Mouse (Mus musculus): ENCODE data around the gene Serinc1. TPM values are rescaled to one million over a fixed set of nuclear protein-coding genes. Genes with fewer than 3 reads are reported as not detected.

Serinc1 gene
- polyA plus RNA-seq (2012; ENCODE audit: insufficient read depth, insufficient read length, low replicate concordance, missing spikeins) = 179 and 1,210 TPM in 2 replicates

DNA sequence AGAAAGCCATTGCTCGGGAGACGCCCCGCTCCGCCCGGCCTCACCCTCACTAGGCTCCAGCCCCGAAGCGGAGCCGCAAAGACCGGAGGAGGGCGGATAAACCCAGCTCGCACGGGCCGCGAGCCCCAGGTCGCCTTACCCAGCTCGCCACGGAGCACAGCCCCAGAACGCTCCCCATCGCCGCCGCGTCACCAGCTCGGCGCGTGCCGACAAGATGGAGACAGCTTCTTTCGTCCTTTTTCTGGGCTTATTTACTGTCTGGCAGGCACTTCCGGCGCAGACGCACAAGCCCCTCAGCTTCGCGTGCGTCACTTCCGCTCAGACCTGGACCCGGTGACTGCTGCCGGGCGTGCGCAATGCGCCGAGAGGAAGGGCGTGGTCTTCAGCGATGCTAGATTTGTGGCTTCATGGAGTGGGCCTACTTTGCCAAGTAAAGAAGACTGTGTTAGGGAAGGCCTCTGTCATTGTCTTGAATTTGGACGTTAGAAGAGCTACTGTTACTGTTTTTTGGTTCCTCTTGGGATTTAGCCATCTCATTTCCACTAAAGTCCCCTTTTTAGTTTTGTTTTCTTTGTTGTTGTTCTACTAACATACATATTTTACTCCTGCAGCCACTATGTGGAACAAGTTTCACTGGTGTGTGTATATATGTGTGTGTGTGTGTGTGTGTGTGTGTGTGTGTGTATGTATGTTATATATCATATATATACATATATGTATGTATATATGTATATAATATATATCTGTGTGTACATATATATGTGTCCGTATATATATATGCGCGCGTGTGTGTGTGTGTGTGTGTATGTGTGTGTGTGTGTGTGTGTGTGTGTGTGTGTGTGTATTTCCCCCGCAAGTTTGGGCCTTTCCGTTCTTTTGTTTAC lies at the start of gene Serinc1:
TSS of gene Serinc1 (minus strand) at position 313 of the 884 bp plus-strand sequence.
- TF ChIP-seq POLR2A (IDR thresholded peaks at IDR 0.05; ENCODE audit: insufficient read depth, low read depth, low read length) (peak; percentile 72; the same call in 1 of the 2 replicates), CTCF (IDR thresholded peaks at IDR 0.05; ENCODE audit: insufficient read depth, low read depth, low read length) (no peak)
- Histone ChIP-seq H3K4me1 (ENCODE audit: control insufficient read depth, insufficient read depth, low read length) (no peaks in the 10 kb centered on the region), H3K4me3 (ENCODE audit: insufficient read depth, low read depth, low read length) (peak within 1 kb of the TSS; percentile 70), H3K27ac (ENCODE audit: insufficient read depth, low read depth, low read length) (peak within 1 kb of the TSS; percentile 65)
- WGBS = 12% methylated on average over 49 of the region's 49 CpGs

DNA sequence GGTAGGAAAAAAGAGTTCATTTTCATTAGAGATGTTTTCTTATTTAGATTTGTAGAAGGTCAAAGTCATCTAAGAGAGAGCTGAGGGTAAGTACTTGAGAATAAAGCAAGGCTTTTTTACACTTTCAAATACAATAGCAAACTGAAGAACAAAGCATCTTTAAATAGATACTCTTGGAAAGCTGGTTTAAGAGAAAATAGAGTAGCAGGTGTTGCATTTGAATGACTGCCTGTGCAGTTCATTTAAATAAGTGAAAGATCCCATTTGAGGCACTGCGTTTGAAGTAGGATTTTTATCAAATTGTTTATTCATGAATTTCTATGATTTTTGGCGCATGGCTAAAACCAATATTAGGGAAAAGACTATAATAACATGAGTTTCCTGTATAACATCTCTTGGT lies 44.4 kb upstream of the Serinc1 start:
- no peak overlapping the region for H3K4me3 ChIP-seq (ENCODE audit: insufficient read depth, low read depth, low read length)
- H3K4me1 ChIP-seq (ENCODE audit: control insufficient read depth, insufficient read depth, low read length) = no peaks in the 10 kb centered on the region
- TF ChIP-seq POLR2A (IDR thresholded peaks at IDR 0.05; ENCODE audit: insufficient read depth, low read depth, low read length) (no peak), CTCF (IDR thresholded peaks at IDR 0.05; ENCODE audit: insufficient read depth, low read depth, low read length) (no peak)
- WGBS = 57% methylated on average over 2 of the region's 2 CpGs
- H3K27ac ChIP-seq (ENCODE audit: insufficient read depth, low read depth, low read length) = no peak overlapping the region

DNA sequence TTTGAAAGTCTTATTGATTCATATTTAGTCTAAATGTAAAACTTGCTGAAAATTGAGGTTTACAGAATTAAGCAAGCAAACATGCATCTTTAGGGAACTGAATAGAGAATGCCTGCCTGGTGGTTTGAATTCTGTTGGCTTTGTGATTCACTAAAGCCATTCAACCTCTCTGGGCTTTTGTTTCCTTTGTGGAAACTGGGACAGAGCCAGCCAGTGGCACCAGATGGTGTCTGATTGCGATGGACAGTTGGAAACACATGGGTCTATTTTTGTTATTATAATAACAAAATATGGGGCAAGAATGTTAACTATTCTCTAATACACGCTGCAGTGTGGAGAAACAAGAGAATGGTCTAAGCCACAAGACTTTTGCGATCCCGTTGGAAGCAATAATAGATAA lies 39.8 kb upstream of the Serinc1 start:
- Histone ChIP-seq H3K27ac (ENCODE audit: insufficient read depth, low read depth, low read length) (no peak overlapping the region), H3K4me3 (ENCODE audit: insufficient read depth, low read depth, low read length) (no peak overlapping the region), H3K4me1 (ENCODE audit: control insufficient read depth, insufficient read depth, low read length) (no peaks in the 10 kb centered on the region)
- 37% methylated on average over 4 of the region's 4 CpGs for WGBS
- TF ChIP-seq CTCF (IDR thresholded peaks at IDR 0.05; ENCODE audit: insufficient read depth, low read depth, low read length) (no peak), POLR2A (IDR thresholded peaks at IDR 0.05; ENCODE audit: insufficient read depth, low read depth, low read length) (no peak)

DNA sequence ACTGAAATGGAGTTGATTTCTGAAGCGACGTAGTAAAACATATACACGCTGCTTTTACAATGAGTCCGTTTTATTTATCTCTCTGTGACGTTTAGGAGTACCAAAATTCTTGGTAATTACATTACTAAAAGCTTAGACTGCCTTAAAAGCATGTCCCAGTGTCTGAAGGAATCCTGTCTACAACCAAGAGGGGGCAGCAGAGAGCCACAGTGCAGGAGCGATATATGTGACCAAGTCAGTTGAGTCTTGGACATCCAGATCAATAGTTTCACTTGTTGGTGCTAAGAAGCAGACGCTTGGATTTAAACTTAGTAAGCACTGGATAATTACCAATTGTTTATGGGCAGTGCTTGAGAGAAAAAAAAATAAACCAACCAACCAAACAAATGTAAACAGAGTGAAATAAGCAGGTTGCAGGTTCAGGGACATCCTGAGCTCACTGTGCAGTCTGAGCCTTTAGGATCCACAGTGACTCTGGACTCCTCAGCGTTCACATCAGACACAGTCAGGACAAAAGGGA lies 38.9 kb upstream of the Serinc1 start:
- no peak for TF ChIP-seq CTCF (IDR thresholded peaks at IDR 0.05; ENCODE audit: insufficient read depth, low read depth, low read length)
- TF ChIP-seq POLR2A (IDR thresholded peaks at IDR 0.05; ENCODE audit: insufficient read depth, low read depth, low read length) = no peak
- Histone ChIP-seq H3K27ac (ENCODE audit: insufficient read depth, low read depth, low read length) (no peak overlapping the region), H3K4me1 (ENCODE audit: control insufficient read depth, insufficient read depth, low read length) (no peaks in the 10 kb centered on the region), H3K4me3 (ENCODE audit: insufficient read depth, low read depth, low read length) (no peak overlapping the region)
- WGBS = 48% methylated on average over 8 of the region's 8 CpGs

GRCm38 (mm10) chr10:57569023-57569931 lies 36.9 kb upstream of the Serinc1 start:
- no peak overlapping the region for H3K4me3 ChIP-seq (ENCODE audit: insufficient read depth, low read depth, low read length)
- H3K27ac ChIP-seq (ENCODE audit: insufficient read depth, low read depth, low read length) = no peak overlapping the region

DNA sequence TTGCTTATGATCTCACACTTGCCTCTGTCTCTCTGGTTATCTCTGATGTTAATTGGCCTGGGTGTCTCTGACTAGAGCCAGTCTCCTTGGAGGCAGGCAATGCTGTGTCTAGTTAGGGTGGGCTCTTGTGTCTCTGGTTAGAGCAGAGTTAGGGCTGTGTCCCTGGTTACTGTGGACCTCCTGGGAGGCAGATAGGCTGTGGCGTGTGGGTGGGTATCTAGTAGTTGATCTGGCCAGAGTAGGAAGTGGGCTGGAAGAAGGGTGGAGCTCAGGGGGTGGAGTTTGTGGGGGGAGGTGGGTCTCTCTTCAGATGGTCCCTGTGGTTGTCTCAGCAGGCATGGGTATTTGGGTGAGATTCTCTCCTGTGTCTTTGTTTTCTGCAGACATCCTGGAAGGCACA lies 33.9 kb upstream of the Serinc1 start:
- Histone ChIP-seq H3K4me3 (ENCODE audit: insufficient read depth, low read depth, low read length) (no peak overlapping the region), H3K27ac (ENCODE audit: insufficient read depth, low read depth, low read length) (no peak overlapping the region), H3K4me1 (ENCODE audit: control insufficient read depth, insufficient read depth, low read length) (no peaks in the 10 kb centered on the region)
- WGBS = 50% methylated on average over 1 of the region's 1 CpGs
- TF ChIP-seq CTCF (IDR thresholded peaks at IDR 0.05; ENCODE audit: insufficient read depth, low read depth, low read length) = no peak
- no peak for TF ChIP-seq POLR2A (IDR thresholded peaks at IDR 0.05; ENCODE audit: insufficient read depth, low read depth, low read length)

More at GRCm38 (mm10) chr10:57569023-57569931, 36.9 kb upstream of the Serinc1 start:
- no peak for TF ChIP-seq CTCF (IDR thresholded peaks at IDR 0.05; ENCODE audit: insufficient read depth, low read depth, low read length)
- no peak for TF ChIP-seq POLR2A (IDR thresholded peaks at IDR 0.05; ENCODE audit: insufficient read depth, low read depth, low read length)
- no peaks in the 10 kb centered on the region for H3K4me1 ChIP-seq (ENCODE audit: control insufficient read depth, insufficient read depth, low read length)
- WGBS = 26% methylated on average over 13 of the region's 13 CpGs

DNA sequence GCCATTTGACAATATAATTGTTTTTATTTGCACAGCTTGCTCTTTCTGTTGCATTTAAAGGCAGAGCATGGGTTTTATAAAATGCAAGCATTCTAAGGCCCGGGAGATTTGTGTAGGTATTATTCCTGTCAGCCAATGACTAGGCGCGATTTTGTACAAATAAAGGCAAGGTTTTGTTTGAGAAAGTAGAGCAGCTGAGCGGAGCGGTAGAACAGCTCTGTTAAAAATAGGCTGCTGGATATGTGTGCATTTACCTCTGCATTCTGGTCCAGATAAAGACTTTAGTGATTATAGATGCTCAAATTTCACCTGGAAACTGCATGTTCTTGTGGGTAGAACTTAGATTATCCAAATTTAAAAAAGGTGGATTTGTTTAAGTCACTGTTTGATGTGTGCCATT lies 25.3 kb upstream of the Serinc1 start:
- Histone ChIP-seq H3K27ac (ENCODE audit: insufficient read depth, low read depth, low read length) (no peak overlapping the region), H3K4me3 (ENCODE audit: insufficient read depth, low read depth, low read length) (no peak overlapping the region), H3K4me1 (ENCODE audit: control insufficient read depth, insufficient read depth, low read length) (no peaks in the 10 kb centered on the region)
- TF ChIP-seq CTCF (IDR thresholded peaks at IDR 0.05; ENCODE audit: insufficient read depth, low read depth, low read length) = no peak
- TF ChIP-seq POLR2A (IDR thresholded peaks at IDR 0.05; ENCODE audit: insufficient read depth, low read depth, low read length) = no peak
- WGBS = 45% methylated on average over 5 of the region's 5 CpGs

GRCm38 (mm10) chr10:57553719-57554118 lies 21.4 kb upstream of the Serinc1 start:
- 86% methylated on average over 1 of the region's 1 CpGs for WGBS
- no peak overlapping the region for H3K27ac ChIP-seq (ENCODE audit: insufficient read depth, low read depth, low read length)
- TF ChIP-seq POLR2A (IDR thresholded peaks at IDR 0.05; ENCODE audit: insufficient read depth, low read depth, low read length) (no peak), CTCF (IDR thresholded peaks at IDR 0.05; ENCODE audit: insufficient read depth, low read depth, low read length) (no peak)

More at GRCm38 (mm10) chr10:57553719-57554118, 21.4 kb upstream of the Serinc1 start:
- Histone ChIP-seq H3K4me1 (ENCODE audit: control insufficient read depth, insufficient read depth, low read length) (no peaks in the 10 kb centered on the region), H3K4me3 (ENCODE audit: insufficient read depth, low read depth, low read length) (no peak overlapping the region)
